Mouse (Mus musculus) hindbrain, embryonic 12.5 days (tissue): ENCODE data around the gene Clk3. TPM values are rescaled to one million over a fixed set of nuclear protein-coding genes. Genes with fewer than 3 reads are reported as not detected.

Experiments
- ATAC-seq: fragments of 200-750 bp; cut with Nextera tagmentation; 2 replicates; pipeline ENCODE4 v1.8.0; 2017; ENCODE audit warnings: moderate TSS enrichment; ENCODE audit not compliant: low FRiP score
- H3K27ac ChIP-seq: fragments of 300-500 bp; sonication (generic); 2 replicates; pipeline ENCODE4 v1.5.1; 2016; ENCODE audit warnings: mild to moderate bottlenecking
- H3K27me3 ChIP-seq: fragments of 300-500 bp; sonication (generic); 2 replicates; pipeline ENCODE4 v1.6.1; 2016; ENCODE audit warnings: mild to moderate bottlenecking
- H3K36me3 ChIP-seq: fragments of 300-500 bp; sonication (generic); 2 replicates; pipeline ENCODE4 v1.6.1; 2016; ENCODE audit warnings: mild to moderate bottlenecking
- H3K4me1 ChIP-seq: fragments of 300-500 bp; sonication (generic); 2 replicates; pipeline ENCODE4 v1.6.1; 2016
- H3K4me2 ChIP-seq: fragments of 300-500 bp; sonication (generic); replicated peaks from 2 replicates; pipeline ENCODE4 v1.6.1; 2016; ENCODE audit warnings: mild to moderate bottlenecking
- H3K4me3 ChIP-seq: fragments of 300-500 bp; sonication (generic); 2 replicates; pipeline ENCODE4 v1.5.1; 2016; ENCODE audit warnings: mild to moderate bottlenecking
- H3K9ac ChIP-seq: fragments of 300-500 bp; sonication (generic); 2 replicates; pipeline ENCODE4 v1.6.1; 2016; ENCODE audit warnings: mild to moderate bottlenecking, moderate library complexity
- H3K9me3 ChIP-seq: fragments of 300-500 bp; sonication (generic); replicated peaks from 2 replicates; pipeline ENCODE4 v1.6.1; 2016; ENCODE audit warnings: mild to moderate bottlenecking
- WGBS: fragments of 180-500 bp; shearing (Covaris S2); methylation state at CpG from one replicate; pipeline ENCODE4 v1.1.7; 2016; 5-methylcytosine and 5-hydroxymethylcytosine counted together
- polyA plus RNA-seq: library from polyadenylated mRNA; unstranded; fragments of >200 nt; fragmentation: Nextera tagmentation; extraction: Ambion mirVana; gene quantifications from 2 replicates; pipeline ENCODE4 v1.2.1, GENCODE M21; 2016

Clk3 gene
- polyA plus RNA-seq, 1 experiment from 2014 or later = 81.8 TPM

DNA sequence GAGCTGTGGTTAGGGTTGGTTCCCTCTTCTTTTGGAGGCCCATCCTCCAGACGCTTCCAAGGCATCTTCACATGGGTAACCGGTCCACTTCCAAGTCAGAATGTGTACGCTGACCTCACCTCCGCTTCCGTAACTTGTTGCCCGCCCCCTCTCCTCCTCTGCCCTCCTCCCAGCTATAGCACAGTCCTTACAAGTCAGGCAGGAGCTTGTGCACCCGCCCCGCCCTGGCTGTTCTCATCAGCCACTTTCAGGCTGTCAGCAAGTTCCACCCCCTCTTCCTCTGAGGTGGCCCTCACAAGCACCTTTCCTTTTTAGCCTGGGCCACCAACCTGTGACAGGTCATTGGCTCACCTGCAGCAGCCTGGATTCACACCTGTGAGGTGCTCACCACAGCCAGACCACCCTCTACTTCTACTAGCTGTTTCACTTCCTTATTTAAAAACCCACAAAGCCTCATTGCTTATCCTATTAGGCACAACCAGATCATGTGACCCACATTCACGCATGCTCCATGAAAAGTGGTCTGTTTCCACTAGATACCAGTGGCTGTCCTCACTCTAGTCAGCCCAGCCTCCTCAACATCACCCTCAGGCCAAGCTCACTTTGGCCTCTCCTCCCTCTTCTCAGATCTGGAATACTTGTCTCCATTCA lies 34.8 kb upstream of the Clk3 start:
- peaks cover 35% of the 10 kb centered on the region for H3K36me3 ChIP-seq

DNA sequence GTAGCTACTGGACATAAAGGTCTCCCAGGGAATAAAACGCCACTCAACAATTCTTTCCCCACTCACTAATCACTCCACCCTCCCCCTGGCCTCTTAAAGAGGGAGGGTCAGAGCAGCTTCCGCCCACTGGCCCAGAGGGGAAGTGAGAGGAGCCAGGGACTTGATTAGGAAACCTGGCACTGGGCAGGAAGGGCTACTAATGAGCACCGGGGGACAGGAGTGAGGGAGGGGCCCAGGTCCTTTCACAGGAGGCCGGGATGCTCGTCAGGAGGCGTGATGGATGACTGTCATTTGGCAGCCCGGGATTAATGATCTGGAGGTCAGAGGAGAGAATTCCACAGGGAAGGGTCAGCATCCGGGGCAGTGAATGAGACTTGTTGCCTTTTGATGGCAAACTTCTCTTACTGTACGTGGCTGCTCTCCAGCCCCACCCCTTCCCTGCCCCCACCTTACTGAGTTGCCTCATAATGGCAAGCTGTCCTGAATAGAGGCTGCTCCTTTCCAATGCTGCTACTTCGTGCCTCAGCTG lies 33.1 kb upstream of the Clk3 start:
- 0 out of 2 replicates have a peak overlapping the region, but pooled peaks have one; percentile 20 for H3K9ac ChIP-seq
- H3K36me3 ChIP-seq = peaks cover 46% of the 10 kb centered on the region
- no peak overlapping the region for H3K4me3 ChIP-seq
- H3K9me3 ChIP-seq = no peaks in the 10 kb centered on the region
- no peak overlapping the region for H3K4me2 ChIP-seq
- H3K27me3 ChIP-seq = peaks cover 3% of the 10 kb centered on the region; the same call in 1 of the 2 replicates
- 5% methylated on average over 10 of the region's 10 CpGs for WGBS
- peaks cover 35% of the 10 kb centered on the region for H3K4me1 ChIP-seq
- no peak overlapping the region for H3K27ac ChIP-seq
- peak; percentile 57 for ATAC-seq

More for the DNA sequence above, 34.8 kb upstream of the Clk3 start:
- no peak overlapping the region for H3K4me3 ChIP-seq
- H3K27ac ChIP-seq = no peak overlapping the region
- no peak overlapping the region for H3K4me2 ChIP-seq
- peaks cover 3% of the 10 kb centered on the region; the same call in 1 of the 2 replicates for H3K27me3 ChIP-seq
- no peaks in the 10 kb centered on the region for H3K9me3 ChIP-seq
- no peak overlapping the region for H3K9ac ChIP-seq
- ATAC-seq = no peak
- WGBS = 90% methylated on average over 9 of the region's 9 CpGs
- peaks cover 44% of the 10 kb centered on the region for H3K4me1 ChIP-seq

DNA sequence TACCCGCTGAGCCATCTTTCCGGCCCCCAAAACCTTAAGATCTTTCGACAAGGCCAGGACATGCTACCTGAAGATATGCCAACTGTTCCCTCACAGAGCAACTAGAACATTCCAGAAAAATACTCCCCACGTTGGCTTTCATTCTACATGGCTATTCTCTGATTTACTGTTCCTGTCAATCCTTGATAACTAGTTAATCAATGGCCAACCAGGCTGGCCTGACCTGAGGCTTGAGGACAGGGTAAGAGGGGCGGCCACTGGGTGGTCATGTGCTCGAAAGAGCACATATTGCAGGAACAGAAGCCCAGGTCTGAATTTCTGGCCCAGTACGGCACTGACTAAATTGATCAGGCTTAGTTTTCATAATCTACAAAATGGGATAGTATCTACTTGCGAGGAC lies 31.8 kb upstream of the Clk3 start:
- H3K27me3 ChIP-seq = peaks cover 3% of the 10 kb centered on the region; the same call in 1 of the 2 replicates
- no peaks in the 10 kb centered on the region for H3K9me3 ChIP-seq
- H3K27ac ChIP-seq = no peak overlapping the region
- peaks cover 60% of the 10 kb centered on the region for H3K36me3 ChIP-seq
- peaks cover 21% of the 10 kb centered on the region for H3K4me1 ChIP-seq
- H3K4me3 ChIP-seq = no peak overlapping the region
- WGBS = 91% methylated on average over 8 of the region's 8 CpGs
- no peak for ATAC-seq
- H3K4me2 ChIP-seq = no peak overlapping the region
- H3K9ac ChIP-seq = no peak overlapping the region

DNA sequence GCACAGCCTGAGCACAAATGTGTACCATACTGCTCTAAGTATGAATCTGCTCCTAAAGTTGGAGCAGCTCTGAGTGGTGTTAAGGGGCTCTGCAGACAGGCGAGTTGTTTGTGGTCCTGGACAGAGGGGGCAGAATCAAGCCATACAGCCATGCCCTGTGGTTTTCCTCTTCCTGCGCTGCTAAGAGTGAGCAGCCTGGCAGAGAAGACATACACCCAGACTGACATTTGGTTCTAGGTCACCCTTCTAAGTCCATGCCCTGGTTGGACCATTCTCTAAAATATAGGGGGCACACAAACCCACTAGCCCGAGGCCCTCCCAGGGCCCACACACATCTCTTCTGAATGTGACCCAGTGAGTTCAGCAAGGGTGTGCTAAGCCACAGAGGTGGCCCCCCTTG lies 24.1 kb upstream of the Clk3 start:
- Histone ChIP-seq H3K9me3 (no peaks in the 10 kb centered on the region), H3K27ac (no peak overlapping the region), H3K9ac (no peak overlapping the region), H3K4me1 (no peaks in the 10 kb centered on the region), H3K4me3 (no peak overlapping the region), H3K27me3 (no peaks in the 10 kb centered on the region), H3K36me3 (peaks cover 59% of the 10 kb centered on the region), H3K4me2 (no peak overlapping the region)
- 84% methylated on average over 3 of the region's 3 CpGs for WGBS
- ATAC-seq = no peak

DNA sequence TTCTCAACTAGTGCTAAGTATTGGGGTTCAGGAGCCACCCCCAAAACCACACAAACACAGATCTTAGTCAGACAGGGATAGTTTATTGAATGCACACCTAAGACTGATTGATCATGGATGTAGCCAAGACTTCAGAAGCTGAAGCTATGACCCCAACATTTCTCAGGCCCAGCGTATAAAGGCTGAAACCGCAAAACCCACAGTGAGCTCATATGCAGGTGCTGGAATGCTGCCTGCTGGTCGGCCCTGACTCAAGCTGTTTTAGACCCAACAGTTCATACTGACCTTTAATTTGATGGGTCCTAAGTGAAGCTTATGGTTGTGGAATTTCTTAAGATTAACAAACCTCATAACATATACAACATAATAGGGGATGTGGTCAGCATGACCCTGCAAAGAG lies 17.0 kb upstream of the Clk3 start:
- Histone ChIP-seq H3K9me3 (no peaks in the 10 kb centered on the region), H3K4me1 (no peaks in the 10 kb centered on the region), H3K9ac (no peak overlapping the region), H3K4me2 (no peak overlapping the region), H3K36me3 (peaks cover 5% of the 10 kb centered on the region; the same call in 1 of the 2 replicates), H3K27me3 (no peaks in the 10 kb centered on the region), H3K4me3 (no peak overlapping the region), H3K27ac (no peak overlapping the region)
- WGBS = 90% methylated on average over 3 of the region's 3 CpGs
- no peak for ATAC-seq

- Histone ChIP-seq H3K27ac (no peak overlapping the region), H3K9me3 (no peaks in the 10 kb centered on the region), H3K4me2 (no peak overlapping the region), H3K9ac (no peak overlapping the region), H3K36me3 (no peaks in the 10 kb centered on the region), H3K4me1 (no peaks in the 10 kb centered on the region), H3K27me3 (no peaks in the 10 kb centered on the region), H3K4me3 (no peak overlapping the region)
- no peak for ATAC-seq
- 58% methylated on average over 4 of the region's 4 CpGs for WGBS
Measured at GRCm38 (mm10) chr9:57775736-57776135, 10.1 kb upstream of the Clk3 start.

GRCm38 (mm10) chr9:57775026-57775425 lies 9.4 kb upstream of the Clk3 start:
- H3K4me2 ChIP-seq = no peak overlapping the region
- WGBS = 77% methylated on average over 5 of the region's 5 CpGs
- no peaks in the 10 kb centered on the region for H3K36me3 ChIP-seq
- H3K9ac ChIP-seq = no peak overlapping the region
- no peaks in the 10 kb centered on the region for H3K4me1 ChIP-seq
- H3K9me3 ChIP-seq = no peaks in the 10 kb centered on the region
- no peak for ATAC-seq
- no peak overlapping the region for H3K27ac ChIP-seq
- no peak overlapping the region for H3K4me3 ChIP-seq
- H3K27me3 ChIP-seq = no peaks in the 10 kb centered on the region

- Histone ChIP-seq H3K36me3 (no peaks in the 10 kb centered on the region), H3K4me1 (no peaks in the 10 kb centered on the region), H3K27ac (no peak overlapping the region), H3K9ac (no peak overlapping the region), H3K27me3 (no peaks in the 10 kb centered on the region), H3K4me3 (no peak overlapping the region), H3K4me2 (no peak overlapping the region), H3K9me3 (no peaks in the 10 kb centered on the region)
- no peak for ATAC-seq
- 5% methylated on average over 1 of the region's 1 CpGs for WGBS
Measured at GRCm38 (mm10) chr9:57774168-57774567, 8.5 kb upstream of the Clk3 start.

DNA sequence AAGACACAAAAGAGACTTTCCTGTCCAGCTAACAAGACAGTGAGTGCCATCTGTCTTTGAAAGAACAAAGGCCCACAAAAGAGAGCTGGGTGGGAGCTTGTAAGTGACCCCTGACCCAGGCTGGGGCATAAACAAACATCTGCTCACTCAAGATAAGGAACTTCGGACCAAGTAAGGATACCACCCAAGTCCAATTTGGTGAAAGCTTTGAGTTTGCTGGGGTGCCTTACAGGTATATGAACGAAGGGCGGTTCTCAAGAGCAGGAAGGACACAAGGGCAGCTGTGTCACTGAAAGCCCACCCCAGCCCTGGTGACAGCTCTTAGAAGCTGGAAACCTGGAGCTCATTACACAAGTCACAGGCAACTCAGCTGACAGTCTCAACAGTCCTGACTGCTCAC lies 8.1 kb upstream of the Clk3 start:
- no peak overlapping the region for H3K4me3 ChIP-seq
- 69% methylated on average over 3 of the region's 3 CpGs for WGBS
- ATAC-seq = no peak
- H3K9ac ChIP-seq = no peak overlapping the region
- H3K27me3 ChIP-seq = no peaks in the 10 kb centered on the region
- H3K4me1 ChIP-seq = no peaks in the 10 kb centered on the region
- H3K36me3 ChIP-seq = no peaks in the 10 kb centered on the region
- H3K4me2 ChIP-seq = no peak overlapping the region
- no peak overlapping the region for H3K27ac ChIP-seq
- H3K9me3 ChIP-seq = no peaks in the 10 kb centered on the region

- Histone ChIP-seq H3K27ac (no peak overlapping the region), H3K4me1 (peaks cover 10% of the 10 kb centered on the region), H3K27me3 (no peaks in the 10 kb centered on the region), H3K9me3 (no peaks in the 10 kb centered on the region), H3K4me3 (no peak overlapping the region), H3K9ac (no peak overlapping the region), H3K4me2 (no peak overlapping the region), H3K36me3 (no peaks in the 10 kb centered on the region)
- 83% methylated on average over 2 of the region's 2 CpGs for WGBS
- no peak for ATAC-seq
Measured at GRCm38 (mm10) chr9:57770836-57771235, 5.2 kb upstream of the Clk3 start.

GRCm38 (mm10) chr9:57770214-57770613 lies 4.6 kb upstream of the Clk3 start:
- H3K4me1 ChIP-seq = peaks cover 10% of the 10 kb centered on the region

GRCm38 (mm10) chr9:57769539-57770069 lies 3.9 kb upstream of the Clk3 start:
- Histone ChIP-seq H3K4me1 (peaks cover 10% of the 10 kb centered on the region), H3K9me3 (no peaks in the 10 kb centered on the region), H3K4me2 (no peak overlapping the region), H3K4me3 (no peak overlapping the region), H3K27me3 (no peaks in the 10 kb centered on the region), H3K27ac (0 out of 2 replicates have a peak overlapping the region, but pooled peaks have one; percentile 19), H3K9ac (peak overlapping the region; percentile 3; the same call in 1 of the 2 replicates), H3K36me3 (no peaks in the 10 kb centered on the region)
- WGBS = 73% methylated on average over 2 of the region's 2 CpGs
- no peak for ATAC-seq

More at GRCm38 (mm10) chr9:57770214-57770613, 4.6 kb upstream of the Clk3 start:
- H3K9me3 ChIP-seq = no peaks in the 10 kb centered on the region
- no peaks in the 10 kb centered on the region for H3K27me3 ChIP-seq
- no peak overlapping the region for H3K9ac ChIP-seq
- H3K27ac ChIP-seq = 0 out of 2 replicates have a peak overlapping the region, but pooled peaks have one; percentile 19
- no peak overlapping the region for H3K4me2 ChIP-seq
- H3K36me3 ChIP-seq = no peaks in the 10 kb centered on the region
- ATAC-seq = no peak
- 92% methylated on average over 1 of the region's 1 CpGs for WGBS
- H3K4me3 ChIP-seq = no peak overlapping the region

GRCm38 (mm10) chr9:57767231-57767630 lies 1.6 kb upstream of the Clk3 start:
- Histone ChIP-seq H3K9ac (no peak overlapping the region), H3K27me3 (no peaks in the 10 kb centered on the region), H3K36me3 (no peaks in the 10 kb centered on the region), H3K4me1 (peaks cover 30% of the 10 kb centered on the region), H3K4me2 (no peak overlapping the region), H3K9me3 (no peaks in the 10 kb centered on the region), H3K4me3 (no peak overlapping the region), H3K27ac (0 out of 2 replicates have a peak overlapping the region, but pooled peaks have one; percentile 100)
- no peak for ATAC-seq
- WGBS = 92% methylated on average over 4 of the region's 4 CpGs
